Mouse (Mus musculus) CH12.LX (cell line): ENCODE data around the gene Hoxd3.

ENCODE experiments used
- CTCF ChIP-seq, 2 experiments: IDR thresholded peaks in 1 of 2; conservative IDR thresholded peaks in 1 of 2; 2 replicates each; pipeline ENCODE4 v1.5.1; 2011 to 2012; ENCODE audit warnings: low read depth in 2 of 2, low read length in 2 of 2, improper control_type of control experiment in 1 of 2, inconsistent platforms in 1 of 2, mild to moderate bottlenecking in 1 of 2, moderate library complexity in 1 of 2
- ELF1 ChIP-seq: IDR thresholded peaks from 2 replicates; pipeline ENCODE4 v1.6.1; 2014; ENCODE audit warnings: low read depth, mild to moderate bottlenecking, inconsistent platforms, low read length, improper control_type of control experiment
- EP300 ChIP-seq: IDR thresholded peaks from 2 replicates; pipeline ENCODE4 v1.6.1; 2011; ENCODE audit warnings: low read length, improper control_type of control experiment
- KAT2A ChIP-seq: IDR thresholded peaks from 2 replicates; pipeline ENCODE4 v1.6.1; 2012; ENCODE audit warnings: low read length, improper control_type of control experiment, inconsistent platforms; ENCODE audit not compliant: insufficient replicate concordance
- MAFK ChIP-seq: IDR thresholded peaks from 2 replicates; pipeline ENCODE4 v1.6.1; 2011; ENCODE audit warnings: low read length, improper control_type of control experiment; ENCODE audit not compliant: insufficient replicate concordance
- MXI1 ChIP-seq: IDR thresholded peaks from 2 replicates; pipeline ENCODE4 v1.6.1; 2011; ENCODE audit warnings: mild to moderate bottlenecking, low read depth, low read length, improper control_type of control experiment
- MYC ChIP-seq: IDR thresholded peaks from 2 replicates; pipeline ENCODE4 v1.6.1; 2011; ENCODE audit warnings: low read depth, mild to moderate bottlenecking, improper control_type of control experiment, low read length
- POLR2A ChIP-seq: IDR thresholded peaks from 2 replicates; pipeline ENCODE4 v1.6.1; 2011; ENCODE audit warnings: low read depth, mild to moderate bottlenecking, improper control_type of control experiment, low read length
- TCF12 ChIP-seq: IDR thresholded peaks from 2 replicates; pipeline ENCODE4 v1.6.1; 2014; ENCODE audit warnings: low read depth, mild to moderate bottlenecking, inconsistent platforms, low read length, improper control_type of control experiment
- USF1 ChIP-seq: IDR thresholded peaks from 2 replicates; pipeline ENCODE4 v1.6.1; 2014; ENCODE audit warnings: low read depth, mild to moderate bottlenecking, inconsistent platforms, low read length, improper control_type of control experiment
- USF2 ChIP-seq: conservative IDR thresholded peaks from 2 replicates; pipeline ENCODE4 v1.6.1; 2011; ENCODE audit warnings: low read depth, low read length, improper control_type of control experiment
- ZC3H11A ChIP-seq: IDR thresholded peaks from 2 replicates; pipeline ENCODE4 v1.6.1; 2012; ENCODE audit warnings: low read depth, mild to moderate bottlenecking, inconsistent platforms, low read length, improper control_type of control experiment

DNA sequence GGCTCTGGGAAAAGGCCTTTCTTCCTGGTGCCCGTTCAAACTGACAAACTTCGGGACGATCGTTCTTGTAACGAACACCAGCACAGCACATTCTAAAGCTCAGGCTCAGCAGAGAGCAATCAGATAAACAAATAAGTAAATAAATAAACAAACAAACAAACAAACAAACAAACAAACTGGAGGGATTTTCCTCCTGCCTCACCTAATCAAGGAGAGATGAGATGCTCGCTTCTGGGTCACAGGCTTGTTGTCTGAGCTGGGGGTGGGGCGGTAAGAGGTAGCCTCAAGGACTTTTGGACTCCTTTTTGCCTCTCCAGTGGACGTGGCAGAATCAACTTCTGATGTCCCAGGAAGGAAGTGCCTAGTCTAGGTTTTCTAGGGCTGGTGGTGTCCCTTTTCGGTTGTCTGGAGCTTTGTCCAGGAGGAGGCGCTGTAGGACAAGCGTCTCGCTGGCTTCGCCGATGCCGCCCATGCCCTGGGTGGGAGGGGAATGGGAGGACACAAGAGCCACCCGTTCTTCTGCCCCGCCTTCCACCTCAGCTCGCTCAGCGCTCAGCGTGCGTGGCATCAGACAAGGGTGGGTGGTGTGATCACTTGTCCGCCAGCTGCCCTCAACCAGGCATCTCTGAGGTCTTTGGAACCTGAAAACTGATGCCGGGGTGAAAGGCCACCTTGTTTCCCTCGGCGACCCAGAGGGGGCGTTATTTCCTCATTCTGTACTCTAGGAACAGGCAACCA lies 3.9 kb downstream of the Hoxd3 start:
- no peak for TF ChIP-seq MAFK
- peak; percentile 49 to 83 for TF ChIP-seq CTCF (conservative IDR thresholded peaks at IDR 0.05 in 1 of 2, IDR thresholded peaks at IDR 0.05 in 1 of 2; ENCODE audit: low read depth in 2 of 2, low read length in 2 of 2)
- peak; percentile 65 for TF ChIP-seq ZC3H11A
- peak; percentile 64; the same call in 1 of the 2 replicates for TF ChIP-seq MYC
- TF ChIP-seq POLR2A: peak; percentile 42; the same call in 1 of the 2 replicates
- TF ChIP-seq EP300: no peak
- TF ChIP-seq MXI1: no peak
- no peak for TF ChIP-seq KAT2A
- TF ChIP-seq USF1: no peak
- peak; percentile 52; the same call in 1 of the 2 replicates for TF ChIP-seq TCF12
- no peak for TF ChIP-seq USF2
- 0 out of 2 replicates have a peak, but pooled peaks have one; percentile 26 for TF ChIP-seq ELF1
